Mouse (Mus musculus): ENCODE results near the gene Ptges2. TPM values are rescaled to one million over a fixed set of nuclear protein-coding genes. Genes with fewer than 3 reads are reported as not detected.

Gene Ptges2
- polyA plus RNA-seq, 1 experiment from 2014 or later, result 49.4 TPM

DNA sequence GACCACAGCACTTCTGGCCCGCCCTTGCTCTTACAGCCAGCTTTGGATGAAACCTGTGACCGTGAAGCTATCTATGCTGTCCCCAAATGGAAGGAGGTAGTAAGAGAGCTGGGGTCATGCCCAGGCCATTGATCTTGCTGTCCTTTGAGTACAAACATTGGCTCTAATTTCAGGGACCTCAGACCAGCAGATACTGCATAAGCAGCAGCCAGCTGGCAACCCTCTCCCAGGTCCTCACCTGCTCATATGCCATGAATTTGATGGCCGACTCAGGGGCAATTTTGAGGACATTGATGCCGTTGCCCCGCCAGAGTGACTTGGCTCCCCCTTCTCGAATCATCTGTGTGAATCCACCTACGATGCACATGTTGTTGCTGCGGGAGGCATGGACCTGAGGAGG lies 21.8 kb downstream of the Ptges2 start:
- no peak overlapping the region for H3K4me3 ChIP-seq (ENCODE audit: low read depth, low read length)
- H3K9ac ChIP-seq (ENCODE audit: low read depth, low read length), result no peak overlapping the region
- peaks cover 4% of the 10 kb centered on the region for H3K4me1 ChIP-seq (replicated peaks; ENCODE audit: control insufficient read depth, insufficient read depth, low read length)
- no peak overlapping the region; the same call in 1 of the 2 replicates for H3K27ac ChIP-seq (ENCODE audit: low read depth, low read length)
- H3K36me3 ChIP-seq (ENCODE audit: control insufficient read depth, insufficient read depth), result peaks cover 76% of the 10 kb centered on the region
- no peak for ATAC-seq
- no peak for TF ChIP-seq CTCF (IDR thresholded peaks at IDR 0.05; ENCODE audit: low read depth)
- H3K27me3 ChIP-seq (replicated peaks; ENCODE audit: control insufficient read depth, insufficient read depth, low read length), result no peaks in the 10 kb centered on the region
- no peaks in the 10 kb centered on the region for H3K9me3 ChIP-seq (ENCODE audit: control insufficient read depth)
- H3K4me2 ChIP-seq (replicated peaks; ENCODE audit: low read depth), result no peak overlapping the region
- WGBS, result 83% methylated on average over 8 of the region's 8 CpGs

- H3K27ac ChIP-seq (ENCODE audit: low read depth, low read length), result peak overlapping the region; percentile 77
- H3K4me1 ChIP-seq (replicated peaks; ENCODE audit: control insufficient read depth, insufficient read depth, low read length), result peaks cover 6% of the 10 kb centered on the region
- H3K4me2 ChIP-seq (replicated peaks; ENCODE audit: low read depth), result no peak overlapping the region
- TF ChIP-seq CTCF (IDR thresholded peaks at IDR 0.05; ENCODE audit: low read depth), result peak; percentile 34; the same call in 1 of the 2 replicates
- H3K9me3 ChIP-seq (ENCODE audit: control insufficient read depth), result no peaks in the 10 kb centered on the region
- no peaks in the 10 kb centered on the region for H3K27me3 ChIP-seq (replicated peaks; ENCODE audit: control insufficient read depth, insufficient read depth, low read length)
- whole genome bisulfite sequencing, result 49% methylated on average over 12 of the region's 12 CpGs
- ATAC-seq, result peak; percentile 82
- H3K36me3 ChIP-seq (ENCODE audit: control insufficient read depth, insufficient read depth), result peaks cover 76% of the 10 kb centered on the region
- no peak overlapping the region for H3K4me3 ChIP-seq (ENCODE audit: low read depth, low read length)
- H3K9ac ChIP-seq (ENCODE audit: low read depth, low read length), result 0 out of 2 replicates have a peak overlapping the region, but pooled peaks have one; percentile 7
Observed at GRCm38 (mm10) chr2:32418430-32419151, 22.9 kb downstream of the Ptges2 start.

GRCm38 (mm10) chr2:32419359-32419758 lies 23.7 kb downstream of the Ptges2 start:
- no peak for TF ChIP-seq CTCF (IDR thresholded peaks at IDR 0.05; ENCODE audit: low read depth)
- peak overlapping the region; percentile 77 for H3K27ac ChIP-seq (ENCODE audit: low read depth, low read length)
- no peaks in the 10 kb centered on the region for H3K27me3 ChIP-seq (replicated peaks; ENCODE audit: control insufficient read depth, insufficient read depth, low read length)
- peaks cover 69% of the 10 kb centered on the region for H3K36me3 ChIP-seq (ENCODE audit: control insufficient read depth, insufficient read depth)
- H3K4me3 ChIP-seq (ENCODE audit: low read depth, low read length), result no peak overlapping the region
- H3K4me1 ChIP-seq (replicated peaks; ENCODE audit: control insufficient read depth, insufficient read depth, low read length), result peaks cover 6% of the 10 kb centered on the region
- ATAC-seq, result no peak
- no peaks in the 10 kb centered on the region for H3K9me3 ChIP-seq (ENCODE audit: control insufficient read depth)
- 65% methylated on average over 3 of the region's 3 CpGs for WGBS
- H3K9ac ChIP-seq (ENCODE audit: low read depth, low read length), result no peak overlapping the region
- H3K4me2 ChIP-seq (replicated peaks; ENCODE audit: low read depth), result no peak overlapping the region

DNA sequence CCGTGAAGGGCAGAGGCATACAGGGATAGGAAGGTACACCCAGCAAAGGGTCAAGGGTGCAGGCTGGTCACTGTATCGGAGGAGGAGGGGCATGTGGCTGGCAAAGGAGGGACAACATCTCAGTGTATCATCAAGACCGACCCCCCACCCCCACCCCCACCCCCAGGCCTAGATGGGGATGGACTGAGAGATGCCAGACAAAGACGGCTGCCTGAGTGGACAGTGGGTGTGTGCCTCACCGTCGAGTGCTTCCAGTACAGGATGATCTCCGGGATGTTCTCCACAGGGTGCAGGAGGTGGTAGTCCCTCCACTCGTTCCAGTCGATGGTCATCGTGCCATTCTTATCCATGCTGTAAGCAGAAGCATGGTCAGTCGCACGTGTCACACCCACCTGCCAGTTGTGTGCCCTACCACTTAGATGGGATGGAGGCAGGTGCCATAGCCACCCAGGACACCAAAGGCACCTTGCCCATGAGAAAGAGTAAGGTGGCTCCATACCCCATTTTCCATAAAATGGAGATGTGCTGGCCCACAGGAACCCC lies 24.4 kb downstream of the Ptges2 start:
- Histone ChIP-seq H3K9ac (ENCODE audit: low read depth, low read length) (no peak overlapping the region), H3K36me3 (ENCODE audit: control insufficient read depth, insufficient read depth) (peaks cover 62% of the 10 kb centered on the region), H3K27ac (ENCODE audit: low read depth, low read length) (peak overlapping the region; percentile 41), H3K4me3 (ENCODE audit: low read depth, low read length) (no peak overlapping the region), H3K4me1 (replicated peaks; ENCODE audit: control insufficient read depth, insufficient read depth, low read length) (peaks cover 10% of the 10 kb centered on the region), H3K27me3 (replicated peaks; ENCODE audit: control insufficient read depth, insufficient read depth, low read length) (no peaks in the 10 kb centered on the region), H3K9me3 (ENCODE audit: control insufficient read depth) (no peaks in the 10 kb centered on the region), H3K4me2 (replicated peaks; ENCODE audit: low read depth) (no peak overlapping the region; the same call in 1 of the 2 replicates)
- no peak for ATAC-seq
- WGBS, result 86% methylated on average over 12 of the region's 12 CpGs
- no peak for TF ChIP-seq CTCF (IDR thresholded peaks at IDR 0.05; ENCODE audit: low read depth)

GRCm38 (mm10) chr2:32420647-32421046 lies 25.0 kb downstream of the Ptges2 start:
- no peak overlapping the region for H3K4me3 ChIP-seq (ENCODE audit: low read depth, low read length)
- H3K4me1 ChIP-seq (replicated peaks; ENCODE audit: control insufficient read depth, insufficient read depth, low read length), result peaks cover 10% of the 10 kb centered on the region
- WGBS, result 73% methylated on average over 6 of the region's 6 CpGs
- TF ChIP-seq CTCF (IDR thresholded peaks at IDR 0.05; ENCODE audit: low read depth), result no peak
- peaks cover 57% of the 10 kb centered on the region for H3K36me3 ChIP-seq (ENCODE audit: control insufficient read depth, insufficient read depth)
- H3K27ac ChIP-seq (ENCODE audit: low read depth, low read length), result peak overlapping the region; percentile 41
- H3K4me2 ChIP-seq (replicated peaks; ENCODE audit: low read depth), result peak overlapping the region; percentile 4
- no peaks in the 10 kb centered on the region for H3K27me3 ChIP-seq (replicated peaks; ENCODE audit: control insufficient read depth, insufficient read depth, low read length)
- no peaks in the 10 kb centered on the region for H3K9me3 ChIP-seq (ENCODE audit: control insufficient read depth)
- ATAC-seq, result no peak
- no peak overlapping the region for H3K9ac ChIP-seq (ENCODE audit: low read depth, low read length)

DNA sequence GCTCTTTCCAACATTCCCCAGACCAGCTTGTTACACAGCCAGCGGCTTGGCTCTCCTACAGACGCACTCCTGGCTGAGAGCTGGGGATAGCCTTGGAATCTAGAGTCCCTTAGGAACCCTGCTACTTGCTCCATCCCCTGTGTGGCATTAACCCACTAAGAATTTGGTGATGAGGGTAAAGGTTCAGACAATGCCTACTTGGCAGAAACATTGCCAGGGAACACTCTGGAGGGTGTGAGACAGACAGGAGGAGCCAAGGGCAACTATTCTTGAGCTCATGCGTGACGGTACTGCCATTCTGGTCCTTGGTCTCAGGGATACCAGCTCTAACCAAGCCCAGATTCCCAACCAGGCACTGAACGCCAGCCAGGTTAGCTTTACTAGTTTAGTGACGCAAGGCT lies 26.2 kb downstream of the Ptges2 start:
- Histone ChIP-seq H3K4me1 (replicated peaks; ENCODE audit: control insufficient read depth, insufficient read depth, low read length) (peaks cover 10% of the 10 kb centered on the region), H3K4me2 (replicated peaks; ENCODE audit: low read depth) (peak overlapping the region; percentile 73), H3K27me3 (replicated peaks; ENCODE audit: control insufficient read depth, insufficient read depth, low read length) (no peaks in the 10 kb centered on the region), H3K27ac (ENCODE audit: low read depth, low read length) (peak overlapping the region; percentile 92; the same call in 1 of the 2 replicates), H3K9ac (ENCODE audit: low read depth, low read length) (no peak overlapping the region), H3K36me3 (ENCODE audit: control insufficient read depth, insufficient read depth) (peaks cover 45% of the 10 kb centered on the region), H3K4me3 (ENCODE audit: low read depth, low read length) (no peak overlapping the region), H3K9me3 (ENCODE audit: control insufficient read depth) (no peaks in the 10 kb centered on the region)
- no peak for ATAC-seq
- TF ChIP-seq CTCF (IDR thresholded peaks at IDR 0.05; ENCODE audit: low read depth), result no peak
- 90% methylated on average over 6 of the region's 6 CpGs for WGBS

All from intestine, postnatal 0 days (tissue).